Mouse (Mus musculus) liver, embryonic 16.5 days (tissue): ENCODE results near the gene Tmprss2. TPM values are rescaled to one million over a fixed set of nuclear protein-coding genes. Genes with fewer than 3 reads are reported as not detected.
"Not testable (repeated sequence)": the region's sequence is repeated elsewhere in the genome, so short reads cannot be mapped to it uniquely, and the experiment has no call there.

ENCODE experiments used
- ATAC-seq: fragments of 200-750 bp; cut with Nextera tagmentation; 2 replicates; pipeline ENCODE4 v1.8.0; 2017; ENCODE audit warnings: low read depth, mild to moderate bottlenecking, moderate number of reproducible peaks, moderate library complexity
- H3K27ac ChIP-seq: fragments of 300-500 bp; sonication (generic); 2 replicates; pipeline ENCODE4 v1.5.1; 2014; ENCODE audit warnings: mild to moderate bottlenecking, low read length
- H3K27me3 ChIP-seq: fragments of 300-500 bp; sonication (generic); 2 replicates; pipeline ENCODE4 v1.6.1; 2014; ENCODE audit warnings: low read depth, low read length, mixed read lengths; ENCODE audit not compliant: control insufficient read depth, insufficient read depth
- H3K36me3 ChIP-seq: fragments of 300-500 bp; sonication (generic); 2 replicates; pipeline ENCODE4 v1.6.1; 2014; ENCODE audit warnings: mild to moderate bottlenecking; ENCODE audit not compliant: control insufficient read depth, insufficient read depth
- H3K4me1 ChIP-seq: fragments of 300-500 bp; sonication (generic); 2 replicates; pipeline ENCODE4 v1.6.1; 2014; ENCODE audit warnings: low read depth, low read length, mixed read lengths; ENCODE audit not compliant: control insufficient read depth
- H3K4me2 ChIP-seq: fragments of 300-500 bp; sonication (generic); 2 replicates; pipeline ENCODE4 v1.6.1; 2014; ENCODE audit warnings: low read depth, low read length, mixed read lengths
- H3K4me3 ChIP-seq: fragments of 300-500 bp; sonication (generic); 2 replicates; pipeline ENCODE4 v1.5.1; 2014; ENCODE audit warnings: low read depth, mild to moderate bottlenecking, low read length
- H3K9ac ChIP-seq: fragments of 300-500 bp; sonication (generic); 2 replicates; pipeline ENCODE4 v1.6.1; 2014; ENCODE audit warnings: low read depth, low read length
- H3K9me3 ChIP-seq: fragments of 300-500 bp; sonication (generic); replicated peaks from 2 replicates; pipeline ENCODE4 v1.6.1; 2016; ENCODE audit warnings: low read length; ENCODE audit not compliant: control insufficient read depth
- WGBS: fragments of 180-500 bp; shearing (Covaris S2); extraction: QIAGEN DNeasy Blood & Tissue Kit; methylation state at CpG from one replicate; pipeline ENCODE4 v1.1.7; 2014; ENCODE audit not compliant: insufficient replicate concordance; 5-methylcytosine and 5-hydroxymethylcytosine counted together
- polyA plus RNA-seq: library from polyadenylated mRNA; unstranded; fragments of >200 nt; fragmentation: Nextera tagmentation; extraction: Ambion mirVana; gene quantifications from 2 replicates; pipeline ENCODE4 v1.2.1, GENCODE M21; 2015

Gene Tmprss2
- polyA plus RNA-seq, 1 experiment from 2014 or later: 4.5 TPM

GRCm38 (mm10) chr16:97600591-97600990 is 10.4 kb downstream of the Tmprss2 start:
- Histone ChIP-seq H3K27ac (no peak overlapping the region), H3K36me3 (no peaks in the 10 kb centered on the region), H3K9ac (no peak overlapping the region), H3K27me3 (no peaks in the 10 kb centered on the region), H3K4me1 (no peaks in the 10 kb centered on the region), H3K9me3 (no peaks in the 10 kb centered on the region), H3K4me2 (no peak overlapping the region), H3K4me3 (no peak overlapping the region)
- WGBS: 37% methylated on average over 2 of the region's 2 CpGs
- no peak for ATAC-seq

GRCm38 (mm10) chr16:97598046-97598445 is 12.9 kb downstream of the Tmprss2 start:
- no peak overlapping the region for H3K4me3 ChIP-seq
- no peak overlapping the region for H3K27ac ChIP-seq
- H3K4me1 ChIP-seq: peaks cover 5% of the 10 kb centered on the region; the same call in 1 of the 2 replicates
- H3K9ac ChIP-seq: no peak overlapping the region
- no peaks in the 10 kb centered on the region for H3K36me3 ChIP-seq
- ATAC-seq: no peak
- H3K9me3 ChIP-seq: no peaks in the 10 kb centered on the region
- H3K27me3 ChIP-seq: no peaks in the 10 kb centered on the region
- H3K4me2 ChIP-seq: no peak overlapping the region
- WGBS: 59% methylated on average over 2 of the region's 2 CpGs

- peaks cover 5% of the 10 kb centered on the region; the same call in 1 of the 2 replicates for H3K4me1 ChIP-seq
- H3K36me3 ChIP-seq: no peaks in the 10 kb centered on the region
- H3K9me3 ChIP-seq: no peaks in the 10 kb centered on the region
- H3K9ac ChIP-seq: no peak overlapping the region
- peak; percentile 81 for ATAC-seq
- 38% methylated on average over 4 of the region's 4 CpGs for WGBS
- H3K27me3 ChIP-seq: no peaks in the 10 kb centered on the region
- H3K4me3 ChIP-seq: no peak overlapping the region
- H3K27ac ChIP-seq: peak overlapping the region; percentile 29; the same call in 1 of the 2 replicates
- H3K4me2 ChIP-seq: no peak overlapping the region
Observed at GRCm38 (mm10) chr16:97593816-97594509, 17.0 kb downstream of the Tmprss2 start.

GRCm38 (mm10) chr16:97593057-97593456 is 17.9 kb downstream of the Tmprss2 start:
- H3K4me1 ChIP-seq: peaks cover 5% of the 10 kb centered on the region; the same call in 1 of the 2 replicates
- no peak for ATAC-seq
- no peak overlapping the region for H3K9ac ChIP-seq
- H3K27me3 ChIP-seq: no peaks in the 10 kb centered on the region
- WGBS: 23% methylated on average over 1 of the region's 1 CpGs
- H3K4me2 ChIP-seq: no peak overlapping the region
- no peak overlapping the region for H3K27ac ChIP-seq
- H3K36me3 ChIP-seq: no peaks in the 10 kb centered on the region
- no peaks in the 10 kb centered on the region for H3K9me3 ChIP-seq
- H3K4me3 ChIP-seq: no peak overlapping the region

GRCm38 (mm10) chr16:97591512-97591911 is 19.5 kb downstream of the Tmprss2 start:
- no peak for ATAC-seq
- H3K27me3 ChIP-seq: no peaks in the 10 kb centered on the region
- no peak overlapping the region for H3K27ac ChIP-seq

GRCm38 (mm10) chr16:97582876-97583275 is 28.1 kb downstream of the Tmprss2 start:
- not testable (repeated sequence) for H3K4me1 ChIP-seq, H3K27ac ChIP-seq, H3K27me3 ChIP-seq, H3K9ac ChIP-seq, H3K9me3 ChIP-seq, ATAC-seq, H3K4me2 ChIP-seq, H3K4me3 ChIP-seq, H3K36me3 ChIP-seq
- WGBS: 48% methylated on average over 1 of the region's 1 CpGs

More at GRCm38 (mm10) chr16:97591512-97591911, 19.5 kb downstream of the Tmprss2 start:
- H3K4me1 ChIP-seq: peaks cover 5% of the 10 kb centered on the region; the same call in 1 of the 2 replicates
- H3K9ac ChIP-seq: no peak overlapping the region
- H3K36me3 ChIP-seq: no peaks in the 10 kb centered on the region
- no peak overlapping the region for H3K4me2 ChIP-seq
- H3K4me3 ChIP-seq: no peak overlapping the region
- 53% methylated on average over 2 of the region's 2 CpGs for WGBS
- H3K9me3 ChIP-seq: no peaks in the 10 kb centered on the region

GRCm38 (mm10) chr16:97569426-97569825 is 41.6 kb downstream of the Tmprss2 start:
- no peaks in the 10 kb centered on the region for H3K36me3 ChIP-seq

GRCm38 (mm10) chr16:97568662-97569061 is 42.3 kb downstream of the Tmprss2 start:
- Histone ChIP-seq H3K9ac (no peak overlapping the region), H3K4me1 (no peaks in the 10 kb centered on the region), H3K27ac (no peak overlapping the region), H3K9me3 (no peaks in the 10 kb centered on the region), H3K4me2 (no peak overlapping the region), H3K4me3 (no peak overlapping the region), H3K27me3 (no peaks in the 10 kb centered on the region), H3K36me3 (no peaks in the 10 kb centered on the region)
- WGBS: 48% methylated on average over 9 of the region's 9 CpGs
- no peak for ATAC-seq

More at GRCm38 (mm10) chr16:97569426-97569825, 41.6 kb downstream of the Tmprss2 start:
- Histone ChIP-seq H3K4me3 (no peak overlapping the region), H3K4me1 (no peaks in the 10 kb centered on the region), H3K9me3 (no peaks in the 10 kb centered on the region), H3K9ac (no peak overlapping the region), H3K27me3 (no peaks in the 10 kb centered on the region), H3K4me2 (no peak overlapping the region), H3K27ac (no peak overlapping the region)
- 26% methylated on average over 1 of the region's 1 CpGs for WGBS
- ATAC-seq: no peak

GRCm38 (mm10) chr16:97544340-97544739 is 66.7 kb downstream of the Tmprss2 start:
- Histone ChIP-seq H3K27ac (no peak overlapping the region), H3K9ac (no peak overlapping the region), H3K4me1 (no peaks in the 10 kb centered on the region), H3K4me2 (no peak overlapping the region), H3K27me3 (no peaks in the 10 kb centered on the region), H3K9me3 (no peaks in the 10 kb centered on the region), H3K36me3 (no peaks in the 10 kb centered on the region), H3K4me3 (no peak overlapping the region)
- 64% methylated on average over 4 of the region's 4 CpGs for WGBS
- ATAC-seq: no peak
